Comparison of ENCODE assay signal across 8 mouse cellular contexts in the genomic region with DNA sequence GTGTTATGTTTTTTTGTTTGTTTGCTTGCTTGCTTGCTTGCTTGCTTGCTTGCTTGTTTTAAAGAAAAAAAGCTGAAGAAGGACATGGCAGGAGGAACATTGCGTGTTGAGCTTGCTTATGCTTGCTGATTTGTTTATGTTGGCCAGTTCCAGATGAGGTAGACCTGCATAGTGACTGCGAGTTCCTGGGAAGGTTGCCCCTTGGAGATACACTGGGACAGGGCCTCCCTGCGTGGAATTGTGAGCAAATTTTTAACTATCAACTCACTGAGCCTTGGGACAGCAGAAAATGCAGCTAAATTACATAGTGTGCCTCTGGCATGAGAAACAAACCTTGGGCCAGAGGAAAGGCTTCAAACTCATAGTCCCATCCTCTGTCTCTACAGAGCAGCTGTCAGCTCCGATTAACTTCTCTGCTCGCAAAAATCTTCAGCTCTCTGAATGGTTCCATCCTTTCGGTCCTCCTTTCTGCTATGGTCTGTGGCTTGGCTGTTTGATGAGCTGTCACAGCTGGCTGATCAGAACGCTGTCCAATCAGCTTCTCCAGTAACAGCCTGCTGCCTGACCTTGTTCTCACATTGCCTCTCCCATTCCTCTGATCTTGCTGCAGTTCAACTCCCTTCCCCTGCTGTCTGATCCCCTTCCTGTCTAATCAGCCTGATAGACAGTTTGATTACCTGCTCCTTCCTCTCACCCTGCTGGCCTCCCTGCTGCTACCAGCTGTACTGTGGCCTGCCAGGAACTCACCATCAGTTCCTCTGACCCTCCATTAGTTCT.
A peak's percentile ranks its signal among the peaks of the same experiment; 100 is the strongest.
DNase-seq lines count a peak whose midpoint lies in the region; ATAC-seq lines count a peak whose summit lies in the region.

No protein-coding gene starts in this region.

- ATAC-seq in erythroid progenitor cell, adult 5-6 weeks (replicated peaks; ENCODE audit: low FRiP score, poor library complexity, severe bottlenecking) = no peak

- DNase-seq in cerebellum, postnatal 10 days = peak; percentile 13 to 41
- no peak for DNase-seq in cerebellum, adult 11 months
- DNase-seq in Muller cell, postnatal 12 days (ENCODE audit: inconsistent ontology term) = peak; percentile 68
- DNase-seq in heart, postnatal 10 days = peak; percentile 19 to 22
- DNase-seq in lung, postnatal 36 days = peak; percentile 17
- no peak for DNase-seq in spleen, postnatal 4 days (ENCODE audit: low spot score in 2 of 2)
- DNase-seq in spleen, adult 18-20 months = no peak

- intact Hi-C loops in heart, postnatal 10 days (cut with DNase I) = no loop called here

Comparison
In these comparisons a context has a peak if more than half of its experiments do, and no peak if none do; other contexts are left out.
1. DNase-seq: peak in cerebellum, postnatal 10 days (2 of 2), Muller cell, postnatal 12 days (single experiment), heart, postnatal 10 days (2 of 2) and lung, postnatal 36 days (single experiment); none in cerebellum, adult 11 months (single experiment), spleen, postnatal 4 days (0 of 2) and spleen, adult 18-20 months (0 of 2).